ENCODE assay signal across 10 mouse cellular contexts in the genomic region with DNA sequence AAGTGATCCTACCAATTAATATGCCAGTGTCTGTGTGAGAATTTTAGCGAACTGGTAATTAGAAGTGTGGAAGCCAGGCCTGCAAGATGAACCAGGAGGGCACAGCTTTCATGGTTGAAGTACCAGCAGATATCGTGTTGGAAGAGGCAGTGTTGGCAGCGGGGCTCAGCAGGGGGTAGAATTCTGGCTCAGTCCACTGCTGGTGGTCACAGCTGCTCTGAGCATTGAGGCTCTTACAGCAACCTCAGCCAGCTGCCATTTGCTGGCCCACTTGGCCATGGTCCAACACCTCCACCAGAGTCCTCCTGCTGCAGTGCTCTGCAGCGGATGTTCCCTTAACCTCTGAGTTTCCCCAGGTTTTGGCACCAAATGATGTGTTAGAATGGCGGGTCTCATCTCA. TPM values are rescaled to one million over a fixed set of nuclear protein-coding genes. Genes with fewer than 3 reads are reported as not detected.
DNase-seq lines count a peak whose midpoint lies in the region; ATAC-seq and TF ChIP-seq lines count a peak whose summit lies in the region.
"Not testable (repeated sequence)": the region's sequence is repeated elsewhere in the genome, so short reads cannot be mapped to it uniquely, and the experiment has no call there.
"Had no signal": no experiment of that assay in that cellular context is flagged by ENCODE, and none has a peak within 500 bp of the region (broad histone marks: within the 10 kb centered on the region; RNA-seq: fewer than 3 reads in every experiment).

No protein-coding gene starts in this region.

- WGBS in forebrain, embryonic 11.5 days: 90% methylated on average over 5 of the region's 5 CpGs
- 82% methylated on average over 5 of the region's 5 CpGs for WGBS in hindbrain, embryonic 16.5 days

- H3K36me3 ChIP-seq in forebrain, embryonic 11.5 days (ENCODE audit: control insufficient read depth, insufficient read depth, low read length); hindbrain, embryonic 16.5 days (ENCODE audit: control insufficient read depth, insufficient read depth, low read length); testis, adult 2 months (ENCODE audit: control insufficient read depth, insufficient read depth, low read length): not testable (repeated sequence)

- H3K4me2 ChIP-seq in forebrain, embryonic 11.5 days (ENCODE audit: low read depth, low read length, severe bottlenecking); hindbrain, embryonic 16.5 days (ENCODE audit: low read length): not testable (repeated sequence)

- intact Hi-C loops in left cerebral cortex, postnatal 4 days (cut with DNase I): not testable (repeated sequence)

- DNase-seq in brain, adult 2 months (ENCODE audit: low read depth, low spot score): peak; percentile 6
- peak; percentile 78 to 79 for DNase-seq in cerebellum, postnatal 10 days
- not testable (repeated sequence) for DNase-seq in forebrain, embryonic 11.5 days (ENCODE audit: low spot score)
- DNase-seq in left cerebral cortex, postnatal 4 days: peak; percentile 76
- DNase-seq in retina, embryonic 14.5 days (ENCODE audit: low spot score): peak; percentile 33

- ATAC-seq in forebrain, embryonic 11.5 days (replicated peaks; ENCODE audit: low FRiP score): 0 out of 2 replicates have a peak, but pooled peaks have one; percentile 42
- ATAC-seq in hindbrain, embryonic 16.5 days: peak; percentile 37; the same call in 1 of the 2 replicates

- not testable (repeated sequence) for H3K9ac ChIP-seq in forebrain, embryonic 11.5 days (ENCODE audit: low read length); hindbrain, embryonic 16.5 days (ENCODE audit: low read depth, low read length)

- H3K9me3 ChIP-seq in forebrain, embryonic 11.5 days (ENCODE audit: control insufficient read depth, low read length); hindbrain, embryonic 16.5 days (ENCODE audit: control insufficient read depth, low read length): not testable (repeated sequence)

- not testable (repeated sequence) for TF ChIP-seq POLR2A in testis, adult 2 months (IDR thresholded peaks at IDR 0.05; ENCODE audit: control insufficient read depth, low read depth, low read length)

- H3K4me1 ChIP-seq in forebrain, embryonic 11.5 days (replicated peaks; ENCODE audit: control insufficient read depth, insufficient read depth, low read length); hindbrain, embryonic 16.5 days (ENCODE audit: control insufficient read depth, insufficient read depth, low read depth, low read length); testis, adult 2 months (ENCODE audit: control insufficient read depth, insufficient read depth, low read length): not testable (repeated sequence)

- H3K27me3 ChIP-seq in forebrain, embryonic 11.5 days (ENCODE audit: control insufficient read depth, insufficient read depth, low read length); hindbrain, embryonic 16.5 days (replicated peaks; ENCODE audit: control insufficient read depth, insufficient read depth, low read length); testis, adult 2 months (ENCODE audit: control insufficient read depth, insufficient read depth, low read length): not testable (repeated sequence)

- not testable (repeated sequence) for H3K27ac ChIP-seq in forebrain, embryonic 11.5 days (ENCODE audit: low read depth, low read length); hindbrain, embryonic 16.5 days (ENCODE audit: low read depth, low read length)
- H3K27ac ChIP-seq in testis, adult 2 months (ENCODE audit: control insufficient read depth, insufficient read depth, low read depth, low read length): peak overlapping the region; percentile 47; the same call in 1 of the 2 replicates

- not testable (repeated sequence) for TF ChIP-seq CTCF in testis, adult 2 months (IDR thresholded peaks at IDR 0.05; ENCODE audit: control insufficient read depth, insufficient read depth, insufficient replicate concordance, low read depth, low read length)

- H3K4me3 ChIP-seq in forebrain, embryonic 11.5 days (ENCODE audit: low read depth, low read length); hindbrain, embryonic 16.5 days (ENCODE audit: low read length); testis, adult 2 months (ENCODE audit: control insufficient read depth, low read depth, low read length): not testable (repeated sequence)

RNA-seq across cellular contexts. Expression of gene Gbp10, which starts 43.0 kb away (rescaled TPM):
- 0.11 TPM in 1 of 2 replicates, not detected in the other for polyA plus RNA-seq in forebrain, embryonic 11.5 days (2014; fragmentation: Nextera tagmentation; extraction: Ambion mirVana)
- 1.1 TPM in 2 replicates for polyA plus RNA-seq in hindbrain, embryonic 16.5 days (2015; fragmentation: Nextera tagmentation; extraction: Ambion mirVana)
- not detected for total RNA-seq in left cerebral cortex, postnatal 4 days (2021)
- 0.18 and 0.27 TPM in 2 replicates for polyA plus RNA-seq in testis, adult 2 months (2012; rRNA removed)
- total RNA-seq: MEL had no signal
- polyA plus RNA-seq: forebrain, embryonic 12.5 days had no signal

RNA-seq across cellular contexts. Expression of gene Gbp4, which starts 56.9 kb away (rescaled TPM):
- polyA plus RNA-seq in forebrain, embryonic 11.5 days (2014; fragmentation: Nextera tagmentation; extraction: Ambion mirVana): 0.17 and 0.81 TPM in 2 replicates
- 1.5 and 2.0 TPM in 2 replicates for polyA plus RNA-seq in hindbrain, embryonic 16.5 days (2015; fragmentation: Nextera tagmentation; extraction: Ambion mirVana)
- total RNA-seq in left cerebral cortex, postnatal 4 days (2021): 1 to 10 TPM; 1.3 TPM
- 0.35 and 0.43 TPM in 2 replicates for polyA plus RNA-seq in testis, adult 2 months (2012; rRNA removed)
- total RNA-seq: MEL had no signal
- polyA plus RNA-seq: C2C12 had no signal

RNA-seq across cellular contexts. Expression of gene Gbp8, which starts 57.0 kb away (rescaled TPM):
- 0.23 TPM in 1 of 2 replicates, not detected in the other for polyA plus RNA-seq in forebrain, embryonic 11.5 days (2014; fragmentation: Nextera tagmentation; extraction: Ambion mirVana)
- polyA plus RNA-seq in hindbrain, embryonic 16.5 days (2015; fragmentation: Nextera tagmentation; extraction: Ambion mirVana): 0.63 and 0.65 TPM in 2 replicates
- under 1 TPM; 0.22 to 0.34 TPM for total RNA-seq in left cerebral cortex, postnatal 4 days (2021)
- 0.22 and 0.32 TPM in 2 replicates for polyA plus RNA-seq in testis, adult 2 months (2012; rRNA removed)
- total RNA-seq: MEL had no signal
- polyA plus RNA-seq: C2C12 had no signal

RNA-seq across cellular contexts. Expression of gene Gbp9, which starts 57.0 kb away (rescaled TPM):
- polyA plus RNA-seq in forebrain, embryonic 11.5 days (2014; fragmentation: Nextera tagmentation; extraction: Ambion mirVana): 0.67 and 0.90 TPM in 2 replicates
- polyA plus RNA-seq in hindbrain, embryonic 16.5 days (2015; fragmentation: Nextera tagmentation; extraction: Ambion mirVana): 1.5 and 1.6 TPM in 2 replicates
- 1 to 10 TPM; 1.9 to 2.8 TPM for total RNA-seq in left cerebral cortex, postnatal 4 days (2021)
- 0.20 and 0.27 TPM in 2 replicates for polyA plus RNA-seq in testis, adult 2 months (2012; rRNA removed)
- polyA plus RNA-seq: C2C12 had no signal
